Mouse (Mus musculus): ENCODE data around the gene Vmn1r63.
"Not testable (repeated sequence)": the region's sequence is repeated elsewhere in the genome, so short reads cannot be mapped to it uniquely, and the experiment has no call there.

Vmn1r63 gene

DNA sequence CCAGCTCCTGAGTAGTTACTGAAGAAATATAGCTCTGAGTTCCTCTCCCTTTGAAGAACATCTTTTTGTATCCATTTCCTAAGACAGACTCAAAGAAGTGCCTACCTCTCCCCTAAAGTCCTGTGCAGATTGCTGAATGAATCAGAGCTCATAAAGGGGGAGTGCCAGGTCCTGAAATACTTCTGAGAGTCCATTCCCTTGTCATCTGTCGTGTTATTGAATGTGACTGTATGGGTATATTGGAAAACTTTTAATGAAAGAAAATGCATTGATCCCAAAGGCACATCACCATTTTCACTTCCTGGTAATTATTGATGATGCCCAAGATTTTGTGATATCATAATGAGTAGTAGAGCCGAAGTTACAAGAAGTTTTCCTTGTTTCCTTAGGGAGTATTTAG lies at the start of gene Vmn1r63:
Vmn1r63 (minus strand) TSS at position 101 of the 400 bp plus-strand sequence.
- DNase-seq = not testable (repeated sequence)
